Mouse (Mus musculus) hindbrain, postnatal 0 days (tissue): ENCODE measurements around the gene Fkbp1a. TPM values are rescaled to one million over a fixed set of nuclear protein-coding genes. Genes with fewer than 3 reads are reported as not detected.

Source experiments
- ATAC-seq: fragments of 200-750 bp; cut with Nextera tagmentation; 2 replicates; pipeline ENCODE4 v1.8.0; 2017; ENCODE audit warnings: mild to moderate bottlenecking, moderate TSS enrichment, moderate library complexity
- DNase-seq: peaks from one replicate; pipeline ENCODE4 v3.0.0-alpha.2; 2015; ENCODE audit warnings: low spot score
- H3K27ac ChIP-seq: fragments of 300-500 bp; sonication (generic); 2 replicates; pipeline ENCODE4 v1.5.1; 2014; ENCODE audit warnings: mild to moderate bottlenecking
- H3K27me3 ChIP-seq: fragments of 300-500 bp; sonication (generic); 2 replicates; pipeline ENCODE4 v1.6.1; 2014; ENCODE audit warnings: low read length, mixed read lengths; ENCODE audit not compliant: insufficient read depth
- H3K36me3 ChIP-seq: fragments of 300-500 bp; sonication (generic); 2 replicates; pipeline ENCODE4 v1.6.1; 2014; ENCODE audit warnings: low read length, mixed read lengths; ENCODE audit not compliant: insufficient read depth
- H3K4me1 ChIP-seq: fragments of 300-500 bp; sonication (generic); 2 replicates; pipeline ENCODE4 v1.6.1; 2014; ENCODE audit warnings: antibody characterized with exemption, low read length, mixed read lengths; ENCODE audit not compliant: insufficient read depth
- H3K4me2 ChIP-seq: fragments of 300-500 bp; sonication (generic); 2 replicates; pipeline ENCODE4 v1.6.1; 2014; ENCODE audit warnings: low read depth, mild to moderate bottlenecking, low read length, moderate library complexity, mixed read lengths
- H3K4me3 ChIP-seq: fragments of 300-500 bp; sonication (generic); 2 replicates; pipeline ENCODE4 v1.5.1; 2014; ENCODE audit warnings: low read length
- H3K9ac ChIP-seq: fragments of 300-500 bp; sonication (generic); replicated peaks from 2 replicates; pipeline ENCODE4 v1.6.1; 2014; ENCODE audit warnings: mild to moderate bottlenecking, low read length, moderate library complexity, mixed read lengths
- H3K9me3 ChIP-seq: fragments of 300-500 bp; sonication (generic); 2 replicates; pipeline ENCODE4 v1.6.1; 2016; ENCODE audit warnings: low read length, mixed read lengths
- CTCF ChIP-seq: IDR thresholded peaks from 2 replicates; pipeline ENCODE4 v1.5.1; 2016; ENCODE audit warnings: antibody characterized with exemption, control low read depth, low read depth
- WGBS: fragments of 180-500 bp; shearing (Covaris S2); extraction: QIAGEN DNeasy Blood & Tissue Kit; methylation state at CpG from one replicate; pipeline ENCODE4 v1.1.7; 2014; 5-methylcytosine and 5-hydroxymethylcytosine counted together
- polyA plus RNA-seq: library from polyadenylated mRNA; unstranded; fragments of >200 nt; fragmentation: Nextera tagmentation; extraction: Ambion mirVana; gene quantifications from 2 replicates; pipeline ENCODE4 v1.2.1, GENCODE M21; 2015
- total RNA-seq: library from RNA; depleted of rRNA; stranded (reverse); fragments of >200 nt; gene quantifications from 2 replicates; pipeline ENCODE4 v1.2.3, GENCODE M21; 2014

Fkbp1a gene
- total and polyA plus RNA-seq, 2 experiments from 2014 or later, result 64.5 to 624 TPM

GRCm38 (mm10) chr2:151530378-151531230, 11.7 kb upstream of the Fkbp1a start:
- DNase-seq, result no peak
- no peaks in the 10 kb centered on the region for H3K9me3 ChIP-seq
- H3K36me3 ChIP-seq, result no peaks in the 10 kb centered on the region
- 64% methylated on average over 8 of the region's 8 CpGs for WGBS
- no peak overlapping the region for H3K4me2 ChIP-seq
- no peak for TF ChIP-seq CTCF
- no peak overlapping the region for H3K9ac ChIP-seq
- H3K27me3 ChIP-seq, result no peaks in the 10 kb centered on the region
- H3K27ac ChIP-seq, result no peak overlapping the region
- no peak overlapping the region for H3K4me3 ChIP-seq
- ATAC-seq, result 0 out of 2 replicates have a peak, but pooled peaks have one; percentile 8
- H3K4me1 ChIP-seq, result no peaks in the 10 kb centered on the region

GRCm38 (mm10) chr2:151533632-151534031, 8.7 kb upstream of the Fkbp1a start:
- Histone ChIP-seq H3K36me3 (no peaks in the 10 kb centered on the region), H3K4me1 (no peaks in the 10 kb centered on the region), H3K27ac (no peak overlapping the region), H3K27me3 (no peaks in the 10 kb centered on the region), H3K4me3 (no peak overlapping the region), H3K4me2 (no peak overlapping the region), H3K9ac (no peak overlapping the region), H3K9me3 (no peaks in the 10 kb centered on the region)
- ATAC-seq, result no peak
- TF ChIP-seq CTCF, result no peak
- no peak for DNase-seq
- 94% methylated on average over 6 of the region's 6 CpGs for WGBS

GRCm38 (mm10) chr2:151535961-151536617, 6.2 kb upstream of the Fkbp1a start:
- 0 out of 2 replicates have a peak overlapping the region, but pooled peaks have one; percentile 45 for H3K27ac ChIP-seq
- TF ChIP-seq CTCF, result no peak

GRCm38 (mm10) chr2:151536618-151536974, 5.7 kb upstream of the Fkbp1a start:
- H3K9me3 ChIP-seq, result no peaks in the 10 kb centered on the region
- H3K4me1 ChIP-seq, result peaks cover 3% of the 10 kb centered on the region; the same call in 1 of the 2 replicates
- H3K4me2 ChIP-seq, result no peak overlapping the region
- WGBS, result 50% methylated on average over 5 of the region's 5 CpGs
- ATAC-seq (no peak), DNase-seq (peak; percentile 37)
- no peaks in the 10 kb centered on the region for H3K27me3 ChIP-seq
- no peak for TF ChIP-seq CTCF
- H3K4me3 ChIP-seq, result no peak overlapping the region
- H3K27ac ChIP-seq, result 0 out of 2 replicates have a peak overlapping the region, but pooled peaks have one; percentile 45
- no peak overlapping the region for H3K9ac ChIP-seq
- H3K36me3 ChIP-seq, result no peaks in the 10 kb centered on the region

More at GRCm38 (mm10) chr2:151535961-151536617, 6.2 kb upstream of the Fkbp1a start:
- no peak overlapping the region for H3K9ac ChIP-seq
- no peak for DNase-seq
- H3K4me1 ChIP-seq, result no peaks in the 10 kb centered on the region
- ATAC-seq, result peak; percentile 31; the same call in 1 of the 2 replicates
- H3K36me3 ChIP-seq, result no peaks in the 10 kb centered on the region
- no peaks in the 10 kb centered on the region for H3K9me3 ChIP-seq
- no peak overlapping the region for H3K4me2 ChIP-seq
- WGBS, result 25% methylated on average over 1 of the region's 1 CpGs
- no peak overlapping the region for H3K4me3 ChIP-seq
- no peaks in the 10 kb centered on the region for H3K27me3 ChIP-seq

GRCm38 (mm10) chr2:151538646-151539045, 3.6 kb upstream of the Fkbp1a start:
- no peak for TF ChIP-seq CTCF
- Histone ChIP-seq H3K4me3 (no peak overlapping the region), H3K36me3 (no peaks in the 10 kb centered on the region), H3K9me3 (no peaks in the 10 kb centered on the region), H3K27me3 (no peaks in the 10 kb centered on the region), H3K4me2 (no peak overlapping the region), H3K27ac (no peak overlapping the region), H3K4me1 (peaks cover 7% of the 10 kb centered on the region; the same call in 1 of the 2 replicates), H3K9ac (no peak overlapping the region)
- WGBS, result 64% methylated on average over 4 of the region's 4 CpGs
- no peak for ATAC-seq
- no peak for DNase-seq

- no peaks in the 10 kb centered on the region for H3K27me3 ChIP-seq
- peak; percentile 28; the same call in 1 of the 2 replicates for ATAC-seq
- H3K4me3 ChIP-seq, result peak overlapping the region; percentile 95
- H3K9me3 ChIP-seq, result no peaks in the 10 kb centered on the region
- peak overlapping the region; percentile 96 for H3K9ac ChIP-seq
- WGBS, result under 1% methylated on average over 21 of the region's 21 CpGs
- peaks cover 26% of the 10 kb centered on the region for H3K36me3 ChIP-seq
- peak; percentile 61 for DNase-seq
- H3K4me1 ChIP-seq, result peaks cover 24% of the 10 kb centered on the region
- peak overlapping the region; percentile 90 for H3K4me2 ChIP-seq
- no peak for TF ChIP-seq CTCF
- peak overlapping the region; percentile 92 for H3K27ac ChIP-seq
Observed at GRCm38 (mm10) chr2:151543063-151543895, 996 bp downstream of the Fkbp1a start.
